Mouse (Mus musculus): Measurements from ENCODE around the gene Fryl.

GRCm38 (mm10) chr5:73231835-73232234, 24.6 kb downstream of the Fryl start:
- TF ChIP-seq CTCF (IDR thresholded peaks at IDR 0.05; ENCODE audit: low read depth, low read length): no peak
- no peak for TF ChIP-seq TAL1 (conservative IDR thresholded peaks at IDR 0.05; ENCODE audit: low read depth, low read length)
- TF ChIP-seq GATA1 (IDR thresholded peaks at IDR 0.05; ENCODE audit: borderline replicate concordance, low read length): no peak

Measured in G1E (cell line).